Mouse (Mus musculus) liver, adult 2 months (tissue): ENCODE data around the gene Gm11541. TPM values are rescaled to one million over a fixed set of nuclear protein-coding genes. Genes with fewer than 3 reads are reported as not detected.
"Not testable (repeated sequence)": the region's sequence is repeated elsewhere in the genome, so short reads cannot be mapped to it uniquely, and the experiment has no call there.

Experiments used
- DNase-seq: peaks from one replicate; pipeline ENCODE4 v3.0.0-alpha.2; 2011; ENCODE audit warnings: low read depth, low spot score; ENCODE audit errors: extremely low read depth
- H3K27ac ChIP-seq: fragments of 200-500 bp; replicated peaks from 2 replicates; pipeline ENCODE4 v1.5.1; 2012; ENCODE audit warnings: low read depth, mild to moderate bottlenecking, control low read depth, inconsistent platforms, low read length; ENCODE audit not compliant: insufficient read depth
- H3K27me3 ChIP-seq: fragments of 200-500 bp; 2 replicates; pipeline ENCODE4 v1.6.1; 2012; ENCODE audit warnings: mild to moderate bottlenecking, moderate library complexity, low read length, inconsistent platforms; ENCODE audit not compliant: control insufficient read depth, insufficient read depth
- H3K36me3 ChIP-seq: fragments of 200-500 bp; 2 replicates; pipeline ENCODE4 v1.6.1; 2012; ENCODE audit warnings: low read length, inconsistent platforms; ENCODE audit not compliant: control insufficient read depth, insufficient read depth
- H3K4me1 ChIP-seq: fragments of 200-500 bp; 2 replicates; pipeline ENCODE4 v1.6.1; 2011; ENCODE audit warnings: low read length; ENCODE audit not compliant: control insufficient read depth, insufficient read depth
- H3K4me3 ChIP-seq: fragments of 200-500 bp; 2 replicates; pipeline ENCODE4 v1.5.1; 2011; ENCODE audit warnings: low read depth, mild to moderate bottlenecking, control low read depth, low read length, moderate library complexity; ENCODE audit not compliant: insufficient read depth
- H3K79me2 ChIP-seq: fragments of 200-500 bp; 2 replicates; pipeline ENCODE4 v1.6.1; 2012; ENCODE audit warnings: inconsistent platforms, mild to moderate bottlenecking, low read length, moderate library complexity; ENCODE audit not compliant: control insufficient read depth, insufficient read depth
- H3K9ac ChIP-seq: fragments of 200-500 bp; 2 replicates; pipeline ENCODE4 v1.6.1; 2012; ENCODE audit warnings: low read depth, mild to moderate bottlenecking, control low read depth, inconsistent platforms, low read length
- CTCF ChIP-seq: fragments of 200-500 bp; IDR thresholded peaks from 2 replicates; pipeline ENCODE4 v1.5.1; 2011; ENCODE audit warnings: low read depth, low read length, control low read depth
- POLR2A ChIP-seq: fragments of 200-500 bp; IDR thresholded peaks from 2 replicates; pipeline ENCODE4 v1.6.1; 2011; ENCODE audit warnings: low read length, control low read depth; ENCODE audit not compliant: insufficient read depth; ENCODE audit errors: extremely low read depth
- WGBS: fragments of 180-500 bp; shearing (Covaris S2); methylation state at CpG from one replicate; pipeline ENCODE4 v1.1.7; 2018; 5-methylcytosine and 5-hydroxymethylcytosine counted together
- polyA plus RNA-seq: library from polyadenylated mRNA; depleted of rRNA; stranded (reverse); fragments of >200 nt; gene quantifications from 2 replicates; pipeline ENCODE4 v1.2.3, GENCODE M21; 2012
- total RNA-seq: library from RNA; depleted of rRNA; stranded (reverse); fragments of >200 nt; gene quantifications from 2 replicates; pipeline ENCODE4 v1.2.3, GENCODE M21; 2014

Gene Gm11541
- total and polyA plus RNA-seq, 2 experiments: not detected

DNA sequence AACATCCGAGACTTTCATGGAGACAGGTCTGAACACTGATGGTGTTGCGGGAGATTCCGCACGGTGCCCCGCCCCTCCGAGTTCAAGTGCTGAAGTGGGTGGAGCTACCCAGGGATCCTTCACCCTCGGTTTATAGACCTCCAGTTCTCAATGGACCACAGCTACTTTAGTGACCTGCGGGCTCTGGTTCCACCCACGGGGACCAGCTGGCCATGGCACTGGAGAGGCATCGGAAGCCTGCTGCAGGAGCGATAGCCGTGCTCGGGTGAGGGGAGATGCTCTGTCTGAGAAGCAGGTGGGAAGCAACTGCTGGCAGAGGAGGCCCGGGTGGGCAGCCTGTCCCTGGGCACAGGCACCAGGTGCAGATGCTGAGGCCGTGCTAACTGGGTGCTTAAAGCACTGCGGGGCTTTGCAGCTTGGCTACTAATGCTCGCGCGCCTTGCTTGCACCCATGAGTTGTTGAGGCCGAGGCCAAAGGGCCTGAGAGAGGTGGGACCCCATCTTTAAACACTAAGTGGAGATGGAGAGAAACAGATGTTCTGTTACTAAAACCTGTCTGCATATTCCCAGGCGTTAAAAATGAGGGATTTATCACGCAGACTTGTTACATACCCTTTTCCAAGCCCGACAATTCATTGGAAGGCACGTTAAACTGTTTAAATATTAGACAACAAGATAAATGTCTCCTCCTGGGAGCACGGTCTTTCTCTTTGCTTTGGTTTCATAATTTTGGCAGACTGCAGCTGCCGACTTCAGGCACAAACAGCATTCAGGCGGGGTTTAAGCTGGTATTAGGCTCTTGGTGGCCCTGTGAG is 2.7 kb downstream of the Gm11541 start:
- Histone ChIP-seq H3K4me3 (no peak overlapping the region), H3K9ac (no peak overlapping the region), H3K27me3 (no peaks in the 10 kb centered on the region), H3K79me2 (no peaks in the 10 kb centered on the region), H3K36me3 (no peaks in the 10 kb centered on the region), H3K4me1 (peaks cover 3% of the 10 kb centered on the region; the same call in 1 of the 2 replicates), H3K27ac (peak overlapping the region; percentile 31; the same call in 1 of the 2 replicates)
- WGBS: 54% methylated on average over 27 of the region's 27 CpGs
- DNase-seq: peak; percentile 83
- TF ChIP-seq POLR2A (no peak), CTCF (no peak)

DNA sequence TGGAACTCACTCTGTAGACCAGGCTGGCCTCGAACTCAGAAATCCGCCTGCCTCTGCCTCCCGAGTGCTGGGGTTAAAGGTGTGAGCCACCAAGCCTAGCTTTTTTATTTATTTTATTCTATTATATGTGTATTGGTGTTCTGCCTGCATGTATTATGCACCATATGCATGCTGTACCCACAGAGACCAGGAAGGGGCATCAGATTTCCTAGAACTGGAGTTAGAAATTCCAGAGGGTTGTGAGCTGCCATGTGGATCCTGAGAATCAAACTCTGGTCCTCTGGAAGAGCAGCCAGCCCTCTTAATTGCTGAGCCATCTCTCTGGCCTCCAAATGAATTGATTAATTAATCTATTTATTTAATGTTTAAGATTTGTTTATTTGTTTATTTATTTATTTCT is 4.9 kb downstream of the Gm11541 start:
- Histone ChIP-seq H3K4me3 (no peak overlapping the region), H3K36me3 (no peaks in the 10 kb centered on the region), H3K79me2 (no peaks in the 10 kb centered on the region), H3K9ac (no peak overlapping the region), H3K27ac (no peak overlapping the region), H3K4me1 (peaks cover 3% of the 10 kb centered on the region; the same call in 1 of the 2 replicates), H3K27me3 (no peaks in the 10 kb centered on the region)
- WGBS: 98% methylated on average over 3 of the region's 3 CpGs
- no peak for DNase-seq
- TF ChIP-seq CTCF: no peak
- no peak for TF ChIP-seq POLR2A

DNA sequence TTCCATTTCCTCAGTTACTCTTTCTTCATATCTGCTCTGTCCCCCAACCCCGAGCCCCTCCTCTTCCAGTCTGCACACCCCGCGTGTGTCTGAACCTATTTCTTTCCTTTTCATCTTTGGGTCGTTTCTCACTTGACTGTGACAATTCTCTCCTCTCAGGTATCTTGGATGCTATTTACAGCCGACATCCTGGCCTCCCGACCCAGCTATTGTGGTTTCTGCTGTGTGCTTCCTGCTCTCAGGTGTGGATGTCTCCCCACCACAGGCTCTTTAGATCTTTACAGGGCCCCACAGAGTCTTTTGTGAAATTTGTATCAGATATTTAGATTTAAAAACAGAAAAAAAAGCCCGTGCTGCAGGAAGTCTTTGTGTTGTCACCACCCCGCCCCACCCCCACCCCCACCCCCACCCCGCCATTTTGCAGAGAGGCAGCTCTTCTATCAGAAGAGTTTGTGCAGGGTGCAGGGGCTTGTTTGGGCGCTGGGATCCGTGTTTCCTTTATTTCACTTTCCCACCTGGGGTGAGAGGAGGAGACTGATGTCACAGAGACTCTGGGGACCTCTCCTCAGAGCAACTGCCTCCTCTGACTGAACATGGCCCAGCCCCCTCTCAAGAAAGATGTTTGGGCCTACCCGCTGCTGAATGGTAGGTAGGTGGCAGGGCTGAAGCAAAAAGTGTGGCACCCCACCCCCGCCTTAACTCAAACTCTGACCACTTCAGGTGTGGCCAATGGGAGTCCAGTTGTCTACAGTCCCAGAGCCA is 6.4 kb downstream of the Gm11541 start:
- TF ChIP-seq CTCF: no peak
- no peak for TF ChIP-seq POLR2A
- WGBS: 58% methylated on average over 13 of the region's 13 CpGs

DNA sequence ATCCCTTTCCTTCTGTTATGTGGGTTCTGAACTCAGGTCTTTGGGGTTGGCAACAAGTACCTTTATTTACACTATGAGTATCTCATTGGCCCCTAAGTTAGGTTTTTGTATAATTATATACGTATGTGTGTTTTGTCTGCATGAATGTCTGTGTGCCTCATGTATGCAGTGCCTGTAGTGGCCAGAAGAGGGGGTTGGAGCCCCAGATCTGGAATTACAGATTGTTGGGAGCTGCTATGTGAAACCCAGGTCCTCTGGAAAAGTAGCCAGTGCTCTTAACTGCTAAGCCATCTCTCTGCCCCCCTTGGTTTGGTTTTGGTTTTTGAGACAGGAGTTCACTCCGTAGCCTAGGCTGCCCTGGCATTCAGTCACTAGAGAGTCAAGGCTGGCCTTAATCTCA is 7.2 kb downstream of the Gm11541 start:
- Histone ChIP-seq H3K36me3 (no peaks in the 10 kb centered on the region), H3K4me1 (no peaks in the 10 kb centered on the region), H3K27me3 (no peaks in the 10 kb centered on the region), H3K79me2 (no peaks in the 10 kb centered on the region), H3K4me3 (no peak overlapping the region), H3K9ac (no peak overlapping the region), H3K27ac (no peak overlapping the region)
- 93% methylated on average over 2 of the region's 2 CpGs for WGBS
- TF ChIP-seq CTCF: peak; percentile 26; the same call in 1 of the 2 replicates
- no peak for TF ChIP-seq POLR2A
- DNase-seq: no peak

More for the DNA sequence above, 6.4 kb downstream of the Gm11541 start:
- H3K36me3 ChIP-seq: no peaks in the 10 kb centered on the region
- H3K4me1 ChIP-seq: peaks cover 3% of the 10 kb centered on the region; the same call in 1 of the 2 replicates
- H3K4me3 ChIP-seq: no peak overlapping the region
- no peaks in the 10 kb centered on the region for H3K27me3 ChIP-seq
- DNase-seq: no peak
- H3K27ac ChIP-seq: no peak overlapping the region
- H3K79me2 ChIP-seq: no peaks in the 10 kb centered on the region
- no peak overlapping the region for H3K9ac ChIP-seq

DNA sequence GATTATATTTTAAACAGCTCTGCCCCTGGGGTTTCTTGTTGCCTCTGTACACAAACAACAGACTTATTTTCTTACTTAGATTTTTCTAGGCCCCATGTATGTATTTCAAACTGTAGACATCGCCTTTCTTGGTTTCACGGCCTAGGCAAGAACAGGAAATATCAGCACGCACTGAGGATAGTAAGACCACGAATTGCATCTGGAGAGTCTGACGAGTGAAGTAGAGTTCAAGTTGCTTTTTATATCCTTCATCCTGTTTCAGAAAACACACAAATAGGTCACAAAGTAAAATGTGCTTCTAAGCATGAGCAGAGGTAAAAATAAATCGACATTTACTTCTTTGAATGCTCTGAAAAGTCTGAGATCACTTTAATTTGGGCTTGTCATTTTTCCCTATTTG is 8.8 kb downstream of the Gm11541 start:
- WGBS: 75% methylated on average over 6 of the region's 6 CpGs

DNA sequence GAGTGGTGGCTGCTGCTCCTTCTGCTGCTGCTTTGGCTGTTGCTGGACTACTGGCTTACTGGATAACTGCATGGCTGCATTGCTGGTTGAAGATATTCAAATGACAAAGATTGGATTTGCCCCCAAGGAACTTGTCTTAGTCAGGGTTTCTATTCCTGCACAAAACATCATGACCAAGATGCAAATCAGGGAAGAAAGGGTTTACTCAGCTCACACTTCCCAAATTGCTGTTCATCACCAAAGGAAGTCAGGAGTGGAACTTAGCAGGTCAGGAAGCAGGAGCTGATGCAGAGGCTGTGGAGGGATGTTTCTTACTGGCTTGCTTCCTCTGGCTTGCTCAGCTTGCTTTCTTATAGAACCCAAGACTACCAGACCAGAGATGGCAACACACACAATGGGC is 11.8 kb downstream of the Gm11541 start:
- DNase-seq, H3K4me1 ChIP-seq, H3K79me2 ChIP-seq, H3K9ac ChIP-seq, H3K27me3 ChIP-seq, H3K4me3 ChIP-seq, H3K36me3 ChIP-seq, H3K27ac ChIP-seq: not testable (repeated sequence)

More for the DNA sequence above, 8.8 kb downstream of the Gm11541 start:
- H3K4me1 ChIP-seq: no peaks in the 10 kb centered on the region
- H3K27me3 ChIP-seq: no peaks in the 10 kb centered on the region
- H3K9ac ChIP-seq: no peak overlapping the region
- no peaks in the 10 kb centered on the region for H3K36me3 ChIP-seq
- no peak for TF ChIP-seq CTCF
- no peak for TF ChIP-seq POLR2A
- DNase-seq: no peak
- no peaks in the 10 kb centered on the region for H3K79me2 ChIP-seq
- no peak overlapping the region for H3K27ac ChIP-seq
- no peak overlapping the region for H3K4me3 ChIP-seq
